Mouse (Mus musculus): ENCODE results near the gene BC030867.
A peak's percentile ranks its signal among the peaks of the same experiment; 100 is the strongest.

The BC030867 gene

DNA sequence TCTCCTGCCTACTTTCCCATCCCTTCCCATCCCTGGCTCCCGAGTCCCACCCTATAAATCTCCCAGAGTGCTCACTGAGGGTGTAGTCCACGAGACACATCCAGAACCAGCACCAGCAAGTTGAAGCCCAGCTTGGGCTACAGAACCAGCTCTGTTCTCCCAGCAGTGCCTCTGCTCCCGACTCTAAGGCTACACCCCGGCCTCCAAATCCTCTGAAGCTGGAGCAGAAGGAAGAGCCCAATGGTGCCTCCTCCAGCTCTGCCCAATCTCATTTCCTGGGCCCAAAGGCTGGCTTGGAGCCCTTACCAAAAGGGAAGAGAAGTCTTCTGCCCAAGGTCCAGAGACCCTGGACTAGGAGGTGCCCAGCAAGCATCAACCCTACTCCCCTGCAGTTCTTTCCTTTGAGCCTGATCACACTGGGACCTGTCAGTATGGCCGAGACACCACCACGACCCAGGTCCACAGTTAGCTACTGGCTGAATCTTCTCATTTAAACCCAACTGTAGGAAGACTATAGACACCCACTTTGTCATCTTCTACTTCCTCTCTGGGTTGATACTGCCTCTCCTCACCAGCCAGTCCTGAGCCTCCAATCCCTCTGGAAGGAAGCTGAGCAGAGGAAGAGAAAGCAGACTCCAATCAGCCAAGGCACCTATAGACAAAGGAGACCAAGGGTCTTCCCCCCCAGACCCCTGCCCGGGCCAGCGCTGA is 27.3 kb upstream of the BC030867 start:
- no peak for DNase-seq (ENCODE audit: extremely low spot score, low read depth, low spot score)

DNA sequence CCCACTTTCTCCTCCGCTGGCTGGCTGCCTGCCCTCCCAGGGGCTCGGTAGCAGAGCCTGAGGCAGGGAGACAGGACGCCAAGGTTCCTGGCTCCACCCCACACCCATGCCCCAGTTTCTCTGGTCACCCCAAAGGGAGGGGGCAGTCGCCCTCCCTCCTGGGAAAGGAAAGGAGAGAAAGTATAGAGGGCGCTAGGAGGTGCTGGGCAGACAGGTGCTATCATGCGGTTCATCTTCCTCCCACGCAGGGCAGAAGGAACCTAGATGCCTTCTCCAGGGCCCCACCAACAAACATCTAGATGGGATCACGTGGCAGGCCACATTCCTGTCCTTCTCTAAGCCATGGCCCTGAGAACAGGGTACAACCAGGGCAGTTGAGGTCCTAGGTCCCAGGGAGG is 26.7 kb upstream of the BC030867 start:
- no peak for DNase-seq (ENCODE audit: extremely low spot score, low read depth, low spot score)

DNA sequence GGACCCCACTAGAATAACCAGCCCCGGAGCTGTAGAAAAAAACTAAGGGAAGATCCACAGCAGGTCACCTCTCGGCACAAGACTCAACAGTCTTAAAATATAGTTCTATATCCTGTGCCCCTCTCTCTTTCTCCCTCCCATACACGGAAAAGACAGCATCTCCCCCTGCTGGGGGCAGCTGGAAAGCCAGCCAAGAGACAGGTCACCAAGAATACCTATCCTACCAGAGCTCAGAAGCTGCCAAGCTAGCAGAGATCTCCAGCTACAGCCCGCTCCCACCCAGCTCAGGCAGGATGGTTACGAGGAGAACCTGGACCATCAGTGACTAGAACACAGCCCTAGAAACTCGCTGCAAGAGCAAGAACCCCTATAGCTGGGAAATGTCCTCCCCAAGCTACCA is 25.5 kb upstream of the BC030867 start:
- no peak for DNase-seq (ENCODE audit: extremely low spot score, low read depth, low spot score)

DNA sequence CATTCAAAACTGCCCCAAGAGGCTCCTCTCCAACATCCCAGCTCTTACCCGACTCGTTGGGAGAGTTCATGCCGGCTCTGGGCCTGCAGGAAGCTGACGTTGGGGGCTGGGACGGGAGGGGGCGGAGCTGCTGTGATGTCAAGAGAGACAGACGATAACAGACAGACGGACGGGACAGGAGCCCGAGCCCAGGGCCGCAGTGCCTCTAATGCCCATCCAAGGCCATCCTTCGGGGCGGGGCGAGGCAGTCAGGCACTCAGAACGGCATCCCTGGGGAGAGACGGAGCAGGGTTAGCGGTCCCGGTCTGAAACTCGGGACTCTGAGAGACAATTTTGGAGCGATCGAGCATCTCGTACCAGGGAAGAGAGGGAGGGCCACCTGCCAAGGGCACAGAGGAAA is 24.0 kb upstream of the BC030867 start:
- no peak for DNase-seq (ENCODE audit: extremely low spot score, low read depth, low spot score)

DNA sequence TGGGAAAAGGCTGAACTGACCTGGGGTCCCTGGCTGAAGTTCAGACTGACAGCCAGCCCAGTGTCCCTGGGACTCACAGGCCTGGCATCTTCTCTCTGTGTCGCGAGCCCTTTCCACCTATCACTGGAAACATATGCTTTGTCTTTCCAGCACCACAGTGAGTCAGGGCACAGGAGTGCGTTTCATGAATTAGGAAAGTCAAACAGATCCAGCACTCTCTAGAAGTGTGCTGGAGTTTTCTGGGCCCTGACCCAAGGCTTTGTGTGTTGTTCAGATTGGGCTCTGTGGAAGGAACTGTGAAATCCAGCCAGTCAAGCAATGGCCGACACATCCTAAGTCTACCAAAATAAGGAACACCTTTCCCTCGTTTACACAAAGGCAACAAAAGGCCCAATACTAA is 23.5 kb upstream of the BC030867 start:
- DNase-seq (ENCODE audit: extremely low spot score, low read depth, low spot score), result no peak

DNA sequence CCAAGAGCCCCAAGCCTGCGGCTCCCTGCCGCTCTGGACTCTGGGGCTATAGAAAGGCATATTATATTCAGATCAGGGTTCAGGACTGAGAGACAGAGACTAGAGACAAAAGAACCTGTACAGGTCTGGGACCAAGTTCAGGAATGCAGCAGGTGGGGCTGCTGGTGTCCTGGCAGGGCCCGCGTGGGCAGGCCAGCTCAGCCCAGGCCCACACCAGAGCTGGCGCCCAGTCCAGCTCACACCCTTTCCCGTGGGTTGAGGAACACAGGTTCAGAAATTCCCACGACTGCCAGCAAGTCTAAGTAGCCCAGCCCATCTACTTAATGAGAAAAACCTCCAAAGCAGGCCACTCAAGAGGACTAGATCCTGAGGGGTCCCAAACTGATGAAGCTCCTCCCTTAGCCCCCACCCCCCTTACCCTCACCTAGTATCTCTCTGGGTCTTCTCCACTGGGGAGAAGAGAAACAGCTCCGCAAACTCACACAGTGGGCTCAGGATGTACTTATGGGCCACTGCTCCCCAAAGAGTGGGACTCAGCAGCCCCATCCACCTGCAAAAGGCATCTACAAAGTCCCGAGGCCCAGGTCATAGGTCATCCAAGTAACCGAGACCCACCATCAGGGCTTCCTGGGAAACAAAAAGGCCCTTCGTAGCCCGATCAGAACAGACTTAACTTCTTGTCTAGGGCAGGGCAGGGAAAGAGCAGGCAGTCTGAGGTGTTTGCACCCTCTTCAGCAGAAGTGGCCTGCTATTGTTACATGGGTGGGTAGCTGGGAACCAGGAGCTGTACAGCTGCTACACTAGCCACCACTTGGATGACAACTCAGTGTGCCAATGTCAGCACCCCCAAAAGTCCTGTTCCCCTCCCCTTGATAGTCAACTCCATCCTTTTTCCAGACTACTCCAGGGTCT is 22.4 kb upstream of the BC030867 start:
- DNase-seq (ENCODE audit: extremely low spot score, low read depth, low spot score), result no peak

DNA sequence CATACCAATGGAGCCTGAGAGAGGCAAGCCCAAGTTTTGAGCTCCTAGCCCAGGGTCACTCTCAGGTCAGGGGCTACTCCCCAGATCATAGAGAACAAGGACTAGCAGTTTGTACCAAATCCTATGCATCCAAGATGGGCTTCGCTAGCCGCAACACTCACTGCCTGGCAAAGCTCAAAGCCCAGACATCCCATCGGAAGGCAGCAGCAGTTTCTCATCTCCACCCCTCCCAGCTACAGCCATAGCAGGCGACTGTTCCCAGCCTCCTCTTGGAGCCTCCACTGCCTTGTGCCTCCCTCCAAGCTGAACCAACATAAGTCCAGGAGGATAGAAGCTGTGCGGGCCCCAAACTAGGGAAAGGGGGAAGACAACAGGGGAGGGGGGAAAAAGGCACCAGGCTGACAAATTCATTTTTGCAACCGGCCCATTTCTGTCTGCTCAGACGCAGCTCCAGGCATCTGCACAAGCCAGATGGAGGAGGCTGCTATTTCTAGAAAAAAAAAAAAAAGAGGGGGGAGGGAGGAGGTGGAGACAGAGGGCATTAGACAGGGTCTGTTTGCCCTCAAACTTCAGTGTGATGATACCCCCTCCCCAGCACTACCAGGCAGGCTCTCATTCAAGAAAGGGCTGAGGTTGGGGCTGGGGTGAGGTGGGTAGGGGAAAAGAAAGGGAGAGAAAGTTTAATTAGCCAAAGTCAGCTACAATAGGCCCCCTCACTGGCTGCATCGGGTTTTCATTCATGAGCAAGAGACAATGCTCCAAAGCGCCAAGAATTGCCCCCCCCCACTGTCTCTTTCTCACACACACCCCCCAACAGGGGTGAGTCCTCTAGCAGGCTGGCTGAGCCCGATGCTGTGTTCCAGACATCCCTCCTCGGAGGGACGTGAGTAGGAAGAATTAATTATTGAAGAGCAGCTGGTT is 21.2 kb upstream of the BC030867 start:
- DNase-seq (ENCODE audit: extremely low spot score, low read depth, low spot score), result no peak

DNA sequence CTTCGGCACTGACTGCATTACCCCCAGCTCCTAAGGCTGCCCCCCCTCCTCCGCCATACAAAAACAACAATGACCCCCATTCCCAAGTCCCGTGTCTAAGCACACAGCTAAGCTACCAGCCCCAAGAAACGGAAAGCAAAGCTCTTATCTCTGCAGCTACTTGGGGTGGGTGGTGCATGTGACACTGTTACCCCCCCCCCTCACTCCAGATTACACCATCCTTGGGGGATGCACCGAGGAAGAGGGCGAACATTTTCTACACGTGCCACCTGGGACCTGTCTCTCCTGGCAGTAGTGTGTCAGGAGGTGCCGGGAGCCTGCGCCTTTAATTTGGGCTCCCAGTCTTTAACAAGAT is 20.5 kb upstream of the BC030867 start:
- no peak for DNase-seq (ENCODE audit: extremely low spot score, low read depth, low spot score)

DNA sequence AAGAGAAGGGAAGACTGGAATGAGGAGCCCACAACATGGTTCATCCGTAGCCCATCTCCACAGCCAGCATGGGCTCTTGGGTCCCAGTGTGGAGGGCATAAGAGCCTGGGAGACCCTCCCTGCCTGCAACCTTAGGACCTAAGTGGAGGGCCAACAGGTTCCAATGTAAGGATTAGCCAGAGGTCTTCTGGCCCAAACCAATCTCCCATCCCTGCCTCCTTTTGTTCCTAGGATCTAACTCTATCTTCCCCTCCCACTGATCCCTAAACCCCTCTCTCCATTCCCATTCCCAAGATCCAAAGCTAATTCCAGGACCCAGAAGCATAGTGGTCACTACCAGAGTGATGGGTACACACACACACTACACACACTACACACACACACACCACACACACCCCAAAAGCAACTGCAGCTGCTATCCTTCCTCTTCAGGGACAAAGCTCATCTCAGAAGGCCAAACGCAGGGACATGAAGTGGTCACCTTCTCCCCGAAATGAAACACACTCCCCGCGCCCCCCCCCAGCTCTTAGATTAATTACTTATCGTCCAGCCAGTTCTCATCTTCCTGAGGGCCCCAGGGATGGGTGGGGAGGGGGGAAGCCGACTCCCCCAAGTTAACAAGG is 19.9 kb upstream of the BC030867 start:
- no peak for DNase-seq (ENCODE audit: extremely low spot score, low read depth, low spot score)

DNA sequence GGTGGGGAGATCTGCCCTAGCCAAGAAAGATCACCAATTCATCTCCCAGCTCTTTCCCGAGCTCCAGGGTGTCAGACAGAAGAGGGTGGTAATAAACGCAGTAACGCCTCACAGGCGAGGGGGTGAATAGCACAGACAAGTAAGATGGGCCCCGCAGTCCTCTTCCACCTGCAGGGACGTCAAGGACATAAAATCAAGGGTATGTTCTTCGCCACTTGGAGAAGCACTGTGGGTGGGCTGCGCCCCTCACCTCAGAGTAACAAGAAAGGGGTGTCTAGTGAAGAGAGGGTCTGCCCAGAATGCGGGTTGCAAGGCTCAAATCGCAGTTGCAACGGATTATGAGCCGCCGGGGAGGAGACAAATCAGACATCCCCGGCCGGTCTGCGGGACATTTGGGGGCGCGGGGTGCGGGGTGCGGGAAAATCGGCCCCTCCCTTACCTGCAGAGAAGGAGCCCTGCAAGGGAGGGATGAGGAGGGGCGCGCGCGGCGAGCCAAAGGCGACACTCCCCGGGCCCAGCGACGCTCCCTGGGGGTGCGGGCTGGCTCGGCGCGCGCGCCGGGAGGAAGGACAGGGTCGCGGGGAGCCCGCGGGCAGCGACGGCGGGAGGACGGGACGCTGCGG is 19.2 kb upstream of the BC030867 start:
- DNase-seq (ENCODE audit: extremely low spot score, low read depth, low spot score), result no peak

DNA sequence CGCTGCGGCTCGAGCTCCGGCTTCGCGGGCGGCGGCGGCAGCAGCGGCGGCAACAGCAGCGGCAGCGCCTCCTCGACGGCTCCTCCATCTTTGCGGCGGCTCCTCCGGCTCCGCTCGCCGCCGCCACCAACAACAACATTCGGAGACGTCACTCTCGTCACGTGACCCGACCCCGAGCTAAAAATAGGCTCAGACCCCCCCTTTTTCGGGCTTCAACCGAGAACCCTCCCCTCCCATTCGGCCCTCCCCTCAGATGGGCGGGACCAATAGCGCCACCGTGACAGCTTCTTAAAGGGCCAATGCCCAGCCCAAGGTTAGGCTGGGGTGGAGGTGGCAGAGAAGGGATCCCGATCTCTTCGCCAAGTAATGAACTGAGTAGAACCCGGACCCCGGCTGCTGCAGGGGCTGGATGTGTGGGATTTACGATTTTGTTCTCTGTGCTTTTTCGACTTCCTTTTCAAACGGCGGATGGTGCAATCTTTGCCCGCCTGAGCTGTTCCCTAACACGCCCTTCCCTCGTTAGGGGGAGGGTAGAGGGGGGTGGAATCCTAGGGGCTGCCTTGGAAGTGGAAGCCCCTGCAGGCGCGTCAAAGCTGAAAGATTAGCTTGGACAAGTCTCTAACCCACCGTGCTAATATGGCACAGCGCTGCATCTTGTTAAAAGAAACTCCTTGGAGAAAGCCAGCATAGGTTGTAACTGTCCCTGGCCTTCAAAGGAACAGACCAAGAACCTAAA is 18.5 kb upstream of the BC030867 start, which contains the start of gene Hdac5:
TSS of gene Hdac5 (minus strand) at position 161 of the 736 bp plus-strand sequence.
- DNase-seq (ENCODE audit: extremely low spot score, low read depth, low spot score), result peak; percentile 95

DNA sequence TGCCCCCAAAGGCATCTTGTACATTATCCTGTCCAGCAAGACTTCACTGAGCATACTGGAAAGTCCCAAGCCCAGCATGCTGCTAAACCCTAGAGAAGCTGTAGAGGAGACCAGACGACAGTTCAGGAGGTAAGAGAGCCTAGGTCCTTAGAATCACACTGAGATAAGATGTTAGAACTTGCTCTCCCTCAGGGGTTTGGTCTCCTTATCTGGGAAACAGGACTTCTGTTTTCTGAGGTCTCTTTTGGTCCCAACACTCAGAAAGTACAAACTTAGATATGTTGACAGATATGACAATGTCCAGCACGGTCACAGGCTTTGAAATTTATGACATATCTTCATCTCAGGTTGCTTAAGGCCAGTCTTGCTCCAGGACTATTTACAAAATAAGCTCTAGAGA is 12.7 kb upstream of the BC030867 start:
- no peak for DNase-seq (ENCODE audit: extremely low spot score, low read depth, low spot score)

DNA sequence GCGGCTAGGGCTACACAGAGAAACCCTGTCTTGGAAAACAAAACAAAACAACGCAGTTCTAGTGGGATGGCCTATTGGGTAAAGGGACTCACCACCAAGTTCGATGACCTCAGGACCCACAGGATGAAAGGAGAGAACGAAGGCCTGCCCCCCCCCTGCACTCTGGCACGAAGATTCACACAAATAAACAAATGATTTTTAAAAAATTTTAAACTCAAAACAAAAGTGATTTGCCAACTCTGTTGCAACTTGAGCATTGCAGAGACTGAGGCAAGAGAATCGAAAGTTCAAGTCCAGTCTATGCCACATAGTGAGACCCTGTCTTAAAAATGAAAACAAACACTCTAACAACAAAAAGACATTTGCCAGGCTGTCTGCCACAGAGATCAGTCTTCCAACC is 8.0 kb upstream of the BC030867 start:
- no peak for DNase-seq (ENCODE audit: extremely low spot score, low read depth, low spot score)

DNA sequence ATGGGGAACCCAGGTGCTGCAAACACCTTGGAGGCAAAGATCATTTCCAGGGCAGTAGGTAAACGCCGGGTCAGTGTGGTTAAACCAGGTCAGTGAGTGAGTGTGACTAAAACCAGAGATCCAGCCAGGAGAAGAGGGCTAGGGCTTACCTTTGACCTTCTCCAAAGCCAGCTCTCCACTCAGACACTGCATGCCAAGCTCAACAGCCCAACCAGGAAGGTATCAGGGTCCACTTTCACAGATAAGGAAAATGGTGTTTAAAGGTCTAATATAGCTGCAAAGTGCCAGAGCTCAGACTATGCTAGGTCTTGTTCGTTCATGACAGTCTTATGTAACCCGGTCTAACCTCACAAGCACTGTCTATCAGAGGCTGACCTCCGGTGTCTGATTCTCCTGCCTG is 7.4 kb upstream of the BC030867 start:
- DNase-seq (ENCODE audit: extremely low spot score, low read depth, low spot score), result no peak

DNA sequence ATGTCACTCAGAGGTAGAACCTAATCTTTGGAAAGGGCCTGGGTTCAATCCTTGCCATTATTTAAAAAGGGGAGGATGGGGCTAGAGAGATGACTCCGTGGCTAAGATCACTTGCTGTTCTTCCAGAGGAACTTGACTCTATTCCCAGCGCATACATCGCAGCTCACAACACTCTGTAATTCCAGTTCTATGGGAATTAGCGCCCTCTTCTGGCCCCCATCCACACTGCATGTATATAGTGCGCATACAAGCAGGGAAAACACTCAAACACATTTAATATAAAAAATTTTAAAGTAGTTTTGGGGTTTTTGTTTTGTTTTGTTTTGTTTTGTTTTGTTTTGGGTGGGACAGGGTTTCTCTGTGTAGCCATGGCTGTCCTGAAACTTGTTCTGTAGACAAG is 6.8 kb upstream of the BC030867 start:
- no peak for DNase-seq (ENCODE audit: extremely low spot score, low read depth, low spot score)

DNA sequence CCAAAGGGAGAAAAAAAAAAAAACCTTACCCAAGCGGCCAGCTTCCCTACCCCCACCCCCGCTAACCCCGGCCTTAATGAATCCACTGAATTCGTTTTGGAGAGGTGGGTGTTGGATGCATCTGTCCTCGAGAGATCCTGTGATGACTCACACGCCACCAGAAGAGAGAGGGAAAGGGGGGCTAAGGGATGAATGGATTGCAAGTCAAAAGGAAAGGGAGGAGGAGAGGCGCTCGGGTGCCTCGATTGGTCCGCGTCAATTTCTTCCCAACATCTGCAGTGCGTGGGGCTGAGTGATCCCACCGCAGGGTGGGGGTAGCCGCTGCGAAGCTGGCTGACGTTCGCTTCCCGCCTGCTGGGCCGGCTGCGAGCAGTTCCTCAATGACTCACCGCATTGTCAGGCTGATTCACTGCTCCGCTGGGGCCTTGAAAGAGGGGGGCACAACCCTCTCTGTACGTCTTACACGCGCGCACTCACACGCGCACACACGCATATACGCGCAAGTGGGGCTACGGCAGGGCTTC is 3.7 kb upstream of the BC030867 start:
- no peak for DNase-seq (ENCODE audit: extremely low spot score, low read depth, low spot score)

DNA sequence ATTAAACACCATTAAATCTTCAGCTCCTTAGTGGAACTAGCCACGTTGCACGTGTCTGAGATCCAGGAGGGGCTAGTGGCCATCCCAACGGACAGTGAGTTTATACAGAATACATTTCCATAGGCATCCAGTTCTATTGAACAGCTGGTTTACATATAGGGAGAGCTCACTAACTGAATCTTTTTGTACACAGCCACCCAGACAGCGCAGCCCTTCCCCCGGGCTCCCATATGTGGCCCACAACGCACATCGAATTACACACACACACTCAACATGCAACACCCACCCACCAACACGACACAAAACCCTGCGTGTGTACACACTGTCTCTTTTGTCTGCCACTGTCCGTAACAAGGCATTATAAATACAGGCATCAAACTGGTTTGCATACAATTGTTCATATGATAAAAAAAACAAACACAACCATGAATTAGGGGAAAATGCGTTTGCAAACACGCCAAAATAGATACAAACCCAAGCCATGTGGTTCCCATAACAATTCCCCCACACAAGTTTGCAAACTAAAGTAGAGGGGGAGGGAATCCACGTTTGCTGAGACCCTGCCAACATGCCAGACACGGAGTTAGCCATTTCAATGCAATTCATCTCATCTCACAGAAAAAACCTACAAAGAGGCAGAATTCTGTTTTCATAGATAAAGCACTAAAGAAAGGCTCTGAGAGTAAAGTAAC is 3.0 kb upstream of the BC030867 start:
- no peak for DNase-seq (ENCODE audit: extremely low spot score, low read depth, low spot score)

DNA sequence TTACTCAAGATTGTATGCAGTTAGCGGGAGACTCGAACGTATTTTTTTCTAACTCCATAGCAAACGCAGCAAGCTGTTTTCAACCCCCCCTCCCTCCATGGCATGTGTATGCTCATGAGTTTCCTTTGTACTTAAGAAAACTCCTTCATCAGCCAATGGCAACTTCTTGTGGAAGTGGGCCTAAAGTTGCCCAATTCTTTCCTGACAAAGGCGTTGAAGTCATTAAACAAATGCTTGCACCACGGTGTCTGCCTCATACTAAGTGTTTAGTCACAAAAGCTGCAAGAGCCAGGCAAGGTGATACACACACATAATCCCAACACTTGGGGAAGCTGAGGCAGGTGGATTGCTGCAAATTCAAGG is 2.4 kb upstream of the BC030867 start:
- no peak for DNase-seq (ENCODE audit: extremely low spot score, low read depth, low spot score)

DNA sequence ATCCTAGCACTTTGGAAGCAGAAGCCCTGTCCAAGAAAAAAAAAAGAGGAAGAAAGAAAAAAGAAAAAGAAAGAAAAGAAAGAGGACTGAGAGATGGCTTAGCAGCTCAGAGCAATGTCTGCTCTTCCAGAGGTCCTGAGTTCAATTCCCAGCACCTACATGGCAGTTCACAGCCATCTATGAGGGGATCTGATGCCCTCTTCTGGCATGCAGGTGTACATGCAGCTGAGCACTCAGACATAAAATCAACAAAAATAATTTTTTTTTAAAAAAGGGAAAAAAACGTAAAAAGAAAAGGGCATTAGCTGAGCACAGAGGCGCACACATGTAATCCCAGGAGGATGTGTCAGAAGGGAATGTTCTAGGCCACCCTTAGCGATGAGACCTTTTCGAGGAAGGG is 1.8 kb upstream of the BC030867 start:
- no peak for DNase-seq (ENCODE audit: extremely low spot score, low read depth, low spot score)

Measured in hindlimb bud, embryonic 11.5 days (tissue).